Mouse (Mus musculus): ENCODE data around the gene Cmpk2.

- TF ChIP-seq CTCF (IDR thresholded peaks at IDR 0.05; ENCODE audit: low read depth) (peak; percentile 57), EP300 (IDR thresholded peaks at IDR 0.05; ENCODE audit: low read depth) (no peak)
Measured at GRCm38 (mm10) chr12:26424841-26425240, 44.2 kb upstream of the Cmpk2 start.
